Mouse (Mus musculus): ENCODE data around the gene Mtx1.
"Not testable (repeated sequence)": the region's sequence is repeated elsewhere in the genome, so short reads cannot be mapped to it uniquely, and the experiment has no call there.

The Mtx1 gene

DNA sequence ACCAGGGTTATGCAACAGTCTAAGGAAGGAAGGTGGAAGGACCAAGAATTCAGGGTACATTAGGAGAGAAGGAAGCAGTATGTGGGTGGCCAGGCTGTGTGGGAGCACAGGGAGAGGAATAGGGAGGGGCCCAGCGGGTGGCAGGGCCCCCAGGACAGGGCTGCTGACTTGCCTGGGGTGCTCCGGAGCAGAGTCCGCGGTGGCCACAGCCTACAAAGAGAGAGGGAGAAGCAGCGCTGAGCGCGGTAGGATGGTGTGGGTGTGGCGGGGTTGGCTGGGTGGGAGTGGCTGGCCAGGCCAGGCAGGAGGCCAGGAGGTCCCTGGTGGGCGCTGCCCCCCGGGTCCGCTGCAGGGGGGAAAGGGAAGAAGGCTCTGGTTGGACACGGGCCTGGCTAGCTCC is 11.6 kb upstream of the Mtx1 start:
- DNase-seq = no peak

DNA sequence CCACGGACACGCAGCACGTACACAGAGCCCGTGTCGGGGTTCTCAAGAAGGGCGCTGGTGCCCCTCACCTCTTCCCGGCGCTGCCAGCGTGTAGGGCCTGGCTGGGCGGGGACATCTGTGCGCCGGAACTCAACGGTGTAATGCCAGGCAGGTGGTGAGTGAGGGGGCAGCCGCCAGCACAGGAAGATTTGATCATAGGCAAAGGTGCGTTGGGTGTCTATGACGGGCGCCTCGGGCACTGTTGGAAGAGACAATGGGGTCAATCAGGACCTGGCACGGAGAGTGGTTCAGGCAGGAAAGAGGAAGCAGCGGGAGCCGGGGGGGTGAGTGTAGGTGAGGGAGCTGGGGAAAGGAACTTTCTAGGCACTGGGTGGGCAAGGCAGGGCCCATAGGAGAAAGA is 10.8 kb upstream of the Mtx1 start:
- DNase-seq = no peak

DNA sequence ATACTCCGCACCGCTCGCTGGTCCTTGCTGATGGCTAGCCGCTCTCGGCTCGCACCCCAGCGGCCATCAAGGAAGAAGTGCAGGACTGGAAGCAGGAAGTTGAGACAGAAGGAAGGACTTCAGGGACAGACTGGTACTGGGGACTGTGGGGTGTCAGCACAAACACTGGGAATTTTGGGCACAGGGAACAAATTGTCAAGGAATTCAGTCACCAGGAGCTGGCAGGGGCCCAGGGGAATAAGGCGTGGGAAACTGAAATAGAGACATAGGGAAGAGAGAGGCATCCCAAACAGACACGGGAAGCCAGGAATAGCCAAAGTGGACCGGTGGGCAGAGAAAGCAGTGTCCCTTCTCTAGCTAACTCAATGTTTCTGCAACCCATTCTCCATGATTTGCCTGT is 9.6 kb upstream of the Mtx1 start:
- no peak for DNase-seq

DNA sequence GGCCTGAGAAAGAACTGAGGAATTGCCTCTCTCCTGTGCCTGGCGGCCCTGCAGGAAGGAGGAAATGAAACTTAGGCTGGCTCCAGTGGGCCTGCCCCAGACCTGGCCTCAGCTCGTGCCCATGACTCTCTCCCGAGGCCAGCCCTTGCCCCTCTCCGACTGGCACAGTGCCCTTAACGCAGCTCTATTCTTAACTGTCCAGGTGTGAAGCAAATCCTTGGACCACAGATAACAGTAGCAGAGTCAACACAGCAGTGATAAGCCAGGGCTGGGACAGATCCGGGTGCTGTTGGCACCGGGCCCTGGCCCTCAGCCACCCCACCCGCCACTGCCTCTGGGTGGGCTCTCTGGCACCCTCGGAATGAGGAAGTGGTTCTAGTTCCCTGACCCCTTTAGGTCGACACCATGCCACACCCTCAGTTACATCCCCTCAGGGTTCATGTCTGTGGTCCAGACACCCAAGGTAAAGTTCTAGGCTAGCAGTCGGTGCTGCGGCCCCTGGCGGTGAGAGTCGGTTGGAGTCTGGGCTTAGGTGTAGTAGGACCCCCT is 6.7 kb upstream of the Mtx1 start:
- DNase-seq = peak; percentile 47

DNA sequence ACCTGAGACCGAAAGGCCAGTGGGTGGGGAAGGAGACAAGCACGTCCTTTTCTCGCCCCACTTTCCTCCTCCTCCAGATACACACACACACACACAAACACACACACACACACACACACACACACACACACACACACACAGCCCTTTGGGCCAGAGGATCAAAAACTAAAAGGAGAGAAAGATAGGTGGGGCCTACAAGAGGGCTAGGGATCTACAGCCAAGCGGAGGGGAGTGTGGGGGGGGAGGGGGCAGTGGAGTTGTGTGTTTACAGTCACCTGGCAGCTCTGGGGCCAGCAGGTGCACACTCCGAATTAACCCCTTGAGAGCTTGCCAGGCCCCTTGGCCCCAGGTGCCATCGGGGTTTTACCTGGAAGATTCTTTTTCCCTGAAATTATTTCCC is 5.7 kb upstream of the Mtx1 start:
- no peak for DNase-seq

DNA sequence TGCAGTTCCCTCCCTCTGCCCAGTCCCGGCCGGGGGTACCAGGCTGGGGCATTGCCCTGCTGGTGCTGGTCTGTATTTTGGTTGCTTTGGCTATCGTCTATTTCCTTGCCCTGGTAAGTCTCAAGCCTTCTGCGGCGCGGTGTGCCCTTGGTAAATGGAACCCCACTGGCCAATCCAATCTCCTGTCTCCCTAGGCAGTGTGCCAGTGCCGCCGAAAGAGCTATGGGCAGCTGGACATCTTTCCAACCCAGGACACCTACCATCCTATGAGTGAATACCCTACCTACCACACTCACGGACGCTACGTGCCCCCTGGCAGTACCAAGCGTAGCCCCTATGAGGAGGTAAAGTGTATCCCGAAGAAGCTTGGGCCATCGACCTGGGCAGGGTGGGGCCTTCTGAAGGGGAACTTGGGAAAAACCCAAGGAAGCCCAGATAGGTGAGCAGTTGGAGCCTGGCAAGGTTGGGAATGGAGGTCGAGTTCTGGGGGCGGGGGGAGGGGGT is 4.9 kb upstream of the Mtx1 start:
- no peak for DNase-seq

DNA sequence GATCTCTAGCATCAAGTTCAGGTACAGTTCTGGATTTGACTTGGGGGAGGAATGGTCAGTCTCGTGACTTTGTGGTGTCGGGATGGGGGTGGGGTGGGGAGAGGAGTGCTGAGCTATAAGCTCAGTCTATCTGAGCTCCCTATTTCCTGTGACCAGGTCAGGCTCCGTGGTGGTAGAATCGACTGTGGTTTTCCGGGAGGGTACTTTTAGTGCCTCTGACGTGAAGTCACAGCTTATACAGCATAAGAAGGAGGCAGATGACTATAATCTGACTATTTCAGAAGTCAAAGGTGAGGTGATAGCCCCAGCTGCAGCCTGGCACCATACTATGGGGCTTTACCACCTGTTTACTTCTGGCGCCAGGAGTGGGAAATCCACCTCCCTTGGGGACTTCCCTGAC is 4.5 kb upstream of the Mtx1 start:
- DNase-seq = no peak

DNA sequence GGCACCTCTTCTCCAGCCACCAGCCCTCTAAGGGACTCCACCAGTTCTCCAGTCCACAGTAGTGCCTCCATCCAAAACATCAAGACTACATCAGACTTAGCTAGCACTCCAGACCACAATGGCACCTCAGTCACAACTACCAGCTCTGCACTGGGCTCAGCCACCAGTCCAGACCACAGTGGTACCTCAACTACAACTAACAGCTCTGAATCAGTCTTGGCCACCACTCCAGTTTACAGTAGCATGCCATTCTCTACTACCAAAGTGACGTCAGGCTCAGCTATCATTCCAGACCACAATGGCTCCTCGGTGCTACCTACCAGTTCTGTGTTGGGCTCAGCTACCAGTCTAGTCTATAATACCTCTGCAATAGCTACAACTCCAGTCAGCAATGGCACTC is 3.7 kb upstream of the Mtx1 start:
- no peak for DNase-seq

DNA sequence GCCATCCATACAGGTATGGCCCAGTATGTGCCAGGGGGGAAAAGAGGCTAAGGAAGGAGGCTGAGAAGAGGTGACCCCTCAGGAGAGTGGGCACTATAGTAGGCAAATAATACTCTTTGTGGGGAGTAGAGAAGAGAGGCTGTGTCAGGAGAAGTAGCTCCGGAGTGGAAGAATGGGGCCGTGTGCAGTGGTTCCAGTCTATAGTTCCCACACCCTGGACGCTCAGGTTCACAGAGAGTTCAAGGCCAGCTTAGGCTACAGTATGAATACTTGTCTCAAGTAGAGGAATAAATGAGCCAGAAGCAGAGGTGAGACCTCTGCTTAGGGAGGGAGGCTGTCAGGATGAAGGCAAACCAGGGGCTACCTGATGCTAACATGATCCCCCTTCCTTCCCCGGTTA is 2.4 kb upstream of the Mtx1 start:
- no peak for DNase-seq

DNA sequence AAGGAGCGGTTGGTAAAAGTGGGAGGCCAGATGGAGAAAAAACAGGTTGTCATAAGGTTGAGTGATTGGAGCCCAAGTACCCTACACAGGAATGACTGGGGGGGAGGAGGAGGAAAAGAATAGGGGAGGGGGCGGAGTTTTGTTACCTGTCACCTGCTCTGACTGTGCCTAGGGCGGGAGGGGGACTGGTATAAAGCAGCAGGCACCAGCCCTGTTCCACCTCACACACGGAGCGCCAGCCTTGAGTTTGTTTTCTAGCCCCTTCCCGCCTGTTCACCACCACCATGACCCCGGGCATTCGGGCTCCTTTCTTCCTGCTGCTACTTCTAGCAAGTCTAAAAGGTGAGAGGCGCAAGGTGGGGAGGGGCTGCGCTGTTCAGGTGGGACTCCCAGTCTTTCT is 1.9 kb upstream of the Mtx1 start, which contains the start of gene Muc1:
Muc1 (plus strand) TSS at position 222 of the 400 bp plus-strand sequence.
- DNase-seq = peak; percentile 66

DNA sequence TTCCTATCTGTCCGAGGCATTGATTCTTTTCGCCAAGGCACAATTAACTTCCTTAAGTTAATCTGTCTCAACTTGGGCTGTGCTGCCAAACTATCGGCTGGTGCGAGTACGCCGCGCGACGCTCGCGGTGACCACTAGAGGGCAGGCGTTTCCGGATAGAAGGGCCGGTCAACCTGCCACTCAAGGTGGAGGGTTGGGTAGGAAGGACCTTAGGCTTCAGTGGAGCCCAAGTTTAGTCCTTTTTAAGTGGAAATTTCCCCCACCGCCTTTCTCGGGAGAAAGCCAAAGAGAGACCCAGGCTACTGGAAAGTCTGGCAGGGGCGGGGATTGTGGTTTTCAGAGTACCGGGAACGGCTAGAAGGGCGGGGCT is 1.3 kb upstream of the Mtx1 start:
- DNase-seq = peak; percentile 94

DNA sequence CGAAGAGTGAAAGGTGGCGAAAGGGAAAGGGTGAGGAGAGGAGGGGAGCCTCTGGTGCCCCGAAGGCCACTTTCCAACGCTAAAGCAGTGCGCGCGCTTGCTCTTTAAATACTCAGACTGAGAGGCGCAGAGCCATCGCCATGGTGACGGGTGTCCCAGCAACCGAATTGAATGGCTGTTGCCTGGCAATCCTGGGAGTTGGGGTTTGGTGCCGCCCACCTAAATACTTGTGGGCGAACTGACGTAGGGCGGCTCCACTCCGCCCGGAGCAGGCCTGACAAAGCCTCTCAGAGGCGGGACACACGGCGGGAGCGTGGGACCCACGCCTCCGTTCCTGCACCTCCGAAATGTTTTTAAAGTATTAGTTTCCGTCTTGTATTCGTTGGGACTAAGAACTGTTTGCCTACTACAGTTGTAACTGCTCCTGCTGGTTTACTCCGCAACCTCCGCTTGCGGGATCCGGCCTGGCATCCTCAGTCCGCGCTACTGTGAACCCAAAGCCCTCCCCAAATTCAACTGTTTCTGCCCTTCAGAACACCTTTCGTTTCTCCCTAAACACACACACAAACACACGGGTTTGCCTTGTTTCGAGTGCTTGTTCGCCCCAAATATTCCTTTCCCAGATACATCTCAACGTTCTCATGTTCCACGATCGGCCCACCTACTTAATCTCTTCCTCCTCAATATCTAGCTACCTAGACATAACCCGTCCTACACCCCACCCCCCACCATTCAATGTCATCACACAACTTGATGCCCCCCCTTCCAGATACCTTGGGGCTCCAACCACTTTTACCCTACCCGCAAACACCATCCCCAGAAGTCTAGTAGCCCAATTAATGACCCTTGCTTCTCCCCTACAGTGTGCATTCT is 655 bp upstream of the Mtx1 start:
- DNase-seq = peak; percentile 92

DNA sequence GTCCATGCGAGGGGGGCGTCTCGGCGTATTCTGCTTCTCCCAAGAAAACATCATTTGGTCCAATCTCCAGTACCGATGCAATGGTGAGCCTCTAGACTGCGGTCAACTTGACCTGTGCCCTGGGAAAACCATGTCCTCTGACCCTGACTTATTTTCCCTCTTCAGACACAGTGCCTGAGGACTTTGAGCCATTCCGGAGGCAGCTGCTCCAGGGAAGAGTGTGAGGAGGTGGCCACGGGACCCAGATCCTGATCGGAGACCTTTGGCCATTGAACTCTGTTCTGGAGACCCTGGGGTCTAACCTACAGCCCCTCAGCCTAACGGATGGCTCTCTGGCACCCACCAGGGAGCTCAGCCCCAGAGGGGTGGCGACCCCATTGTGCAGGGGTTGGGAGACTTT is 527 bp downstream of the Mtx1 start:
- DNase-seq = no peak

DNA sequence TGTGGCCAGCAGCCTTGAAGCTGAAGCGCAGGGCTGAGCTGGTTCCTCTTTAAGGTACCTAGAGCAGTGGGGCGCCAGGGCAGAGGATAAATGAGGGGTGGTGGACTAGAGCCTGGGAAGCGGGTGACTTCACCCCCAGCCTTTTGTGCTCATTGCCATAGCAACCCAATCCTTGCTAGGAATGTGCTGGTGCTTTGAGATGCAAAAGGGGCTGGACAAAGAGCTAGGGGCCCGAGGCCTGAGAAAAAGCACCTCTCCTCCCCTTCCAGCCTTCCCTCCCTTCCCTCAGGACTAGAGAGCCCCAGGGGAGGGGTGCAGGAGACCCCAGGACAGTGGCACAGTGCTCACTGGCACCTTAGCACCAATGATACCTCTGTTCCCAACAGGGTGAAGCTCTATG is 970 bp downstream of the Mtx1 start:
- no peak for DNase-seq

DNA sequence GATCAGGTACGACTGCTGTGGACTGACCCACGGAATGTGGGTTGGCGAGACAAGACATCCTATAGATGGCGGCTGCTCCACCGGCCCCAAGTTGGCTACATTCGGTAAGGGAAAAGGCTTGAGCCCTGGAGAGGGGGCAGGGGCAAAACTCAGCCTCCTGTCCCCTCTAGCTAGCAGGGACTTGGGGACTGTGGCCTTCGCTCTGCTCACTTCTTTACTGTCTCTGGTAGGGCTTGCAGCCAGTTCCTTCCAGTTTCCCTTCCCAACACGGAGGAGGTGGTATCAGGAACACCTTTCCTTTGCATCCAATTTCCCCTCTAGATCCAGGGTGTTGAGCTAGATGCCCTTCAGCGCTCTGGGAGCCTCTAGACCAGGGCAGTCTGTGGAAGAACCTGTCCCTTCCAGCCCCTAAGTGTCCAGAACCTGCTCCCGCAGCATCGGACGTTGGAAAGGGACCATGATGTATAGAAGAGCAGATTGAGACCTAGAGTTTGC is 1.5 kb downstream of the Mtx1 start:
- DNase-seq = no peak

DNA sequence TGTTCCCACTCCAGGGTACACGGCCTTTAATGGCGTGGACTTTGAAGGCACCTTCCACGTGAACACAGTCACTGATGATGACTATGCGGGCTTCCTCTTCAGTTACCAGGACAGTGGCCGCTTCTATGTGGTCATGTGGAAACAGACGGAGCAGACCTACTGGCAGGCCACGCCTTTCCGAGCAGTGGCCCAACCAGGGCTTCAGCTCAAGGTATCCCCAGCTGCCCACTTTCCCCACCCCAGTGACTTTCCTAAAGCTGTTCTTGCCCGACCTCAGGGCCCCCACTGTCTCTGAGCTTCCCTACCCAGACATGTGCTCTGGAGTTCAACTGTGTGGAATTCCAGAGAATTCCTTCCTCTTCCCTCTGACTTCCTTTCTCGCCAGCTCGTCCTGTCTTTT is 2.1 kb downstream of the Mtx1 start:
- no peak for DNase-seq

DNA sequence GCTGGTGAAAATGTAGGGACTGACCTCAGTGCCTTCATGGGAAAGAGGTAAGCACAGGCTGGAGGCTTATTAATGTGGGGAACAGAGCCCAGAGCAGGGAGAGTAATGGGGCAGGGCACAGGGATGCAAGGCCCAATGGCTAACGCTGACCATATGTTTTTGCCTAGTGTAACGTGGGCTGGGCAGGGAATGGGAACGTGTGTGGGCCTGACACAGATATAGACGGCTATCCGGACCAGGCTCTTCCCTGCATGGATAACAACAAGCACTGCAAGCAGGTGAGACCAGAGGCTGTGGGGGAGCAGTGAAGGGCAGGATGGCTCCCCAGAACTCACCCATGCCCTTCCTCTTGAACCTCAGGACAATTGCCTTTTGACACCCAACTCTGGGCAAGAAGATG is 5.7 kb downstream of the Mtx1 start:
- DNase-seq = no peak

DNA sequence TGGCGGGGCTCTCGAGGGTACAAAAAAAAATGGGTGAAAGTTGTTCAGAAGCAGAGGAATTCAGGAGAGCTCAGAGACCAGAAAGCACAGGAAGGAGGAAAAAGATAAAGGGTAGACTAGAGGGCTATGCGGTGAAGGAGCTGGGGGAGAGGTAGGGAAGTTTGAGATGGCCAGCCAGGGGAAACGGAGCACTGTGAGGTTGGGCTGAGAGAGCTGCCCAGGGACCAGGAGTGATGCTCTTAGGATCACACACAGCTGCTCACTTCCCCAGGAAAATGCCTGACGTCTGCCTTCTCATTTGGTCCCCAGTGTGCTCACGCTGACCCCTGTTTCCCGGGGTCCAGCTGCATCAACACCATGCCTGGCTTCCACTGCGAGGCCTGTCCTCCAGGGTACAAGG is 7.3 kb downstream of the Mtx1 start:
- DNase-seq = peak; percentile 4

DNA sequence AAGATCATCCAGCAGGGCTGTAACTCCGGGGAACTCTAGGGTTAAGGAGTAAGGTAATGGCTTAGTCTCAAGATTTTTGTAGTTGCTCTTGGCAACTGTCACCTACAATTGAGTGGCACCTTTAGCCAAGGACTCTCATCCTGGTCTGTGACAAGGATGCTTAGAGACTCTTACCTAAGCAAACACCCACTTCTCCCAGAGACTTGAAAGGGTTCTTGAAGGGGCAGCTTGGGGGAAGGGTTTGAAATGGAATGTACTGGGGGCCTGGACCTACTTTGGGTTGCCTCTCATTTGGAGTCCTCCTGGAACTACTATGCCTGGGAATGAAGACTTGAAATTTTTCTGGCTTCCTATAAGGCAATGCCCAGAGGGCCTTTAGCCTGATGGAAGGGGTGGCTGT is 8.6 kb downstream of the Mtx1 start:
- DNase-seq = no peak

DNA sequence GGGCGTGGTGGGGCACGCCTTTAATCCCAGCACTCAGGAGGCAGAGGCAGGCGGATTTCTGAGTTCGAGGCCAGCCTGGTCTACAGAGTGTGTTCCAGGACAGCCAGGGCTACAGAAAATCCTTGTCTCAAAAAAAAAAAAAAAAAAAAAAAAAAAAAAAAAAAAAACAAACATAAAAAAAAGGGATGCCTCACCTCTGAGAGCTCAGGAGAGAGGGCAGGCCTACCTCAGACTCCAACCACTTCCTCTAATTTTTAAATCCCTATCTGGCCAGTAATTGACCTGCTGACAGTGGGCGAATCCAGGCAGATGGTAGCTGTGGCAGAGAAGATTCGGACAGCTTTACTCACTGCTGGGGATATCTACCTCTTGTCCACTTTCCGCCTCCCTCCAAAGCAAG is 10.5 kb downstream of the Mtx1 start:
- DNase-seq = not testable (repeated sequence)

DNA sequence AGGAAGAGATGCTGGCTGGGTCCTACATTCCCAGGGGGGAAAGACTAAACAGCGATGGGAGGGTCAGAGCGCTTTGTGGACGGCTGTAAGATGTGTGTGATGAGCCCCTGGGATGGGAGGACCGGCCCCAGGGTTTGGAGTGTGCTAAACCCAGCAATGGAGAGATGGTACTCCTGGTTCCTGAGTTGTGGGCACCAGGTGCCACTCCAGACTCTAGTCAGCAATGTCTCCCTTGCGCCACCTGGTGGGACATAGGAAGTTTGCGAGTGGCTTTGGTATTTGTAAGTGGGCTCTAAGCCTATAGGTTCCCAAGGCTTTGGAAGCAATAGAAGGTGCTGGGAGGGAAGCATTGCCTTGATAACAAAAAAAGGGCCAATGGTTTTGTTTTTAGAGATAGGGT is 11.0 kb downstream of the Mtx1 start:
- DNase-seq = peak; percentile 92

DNA sequence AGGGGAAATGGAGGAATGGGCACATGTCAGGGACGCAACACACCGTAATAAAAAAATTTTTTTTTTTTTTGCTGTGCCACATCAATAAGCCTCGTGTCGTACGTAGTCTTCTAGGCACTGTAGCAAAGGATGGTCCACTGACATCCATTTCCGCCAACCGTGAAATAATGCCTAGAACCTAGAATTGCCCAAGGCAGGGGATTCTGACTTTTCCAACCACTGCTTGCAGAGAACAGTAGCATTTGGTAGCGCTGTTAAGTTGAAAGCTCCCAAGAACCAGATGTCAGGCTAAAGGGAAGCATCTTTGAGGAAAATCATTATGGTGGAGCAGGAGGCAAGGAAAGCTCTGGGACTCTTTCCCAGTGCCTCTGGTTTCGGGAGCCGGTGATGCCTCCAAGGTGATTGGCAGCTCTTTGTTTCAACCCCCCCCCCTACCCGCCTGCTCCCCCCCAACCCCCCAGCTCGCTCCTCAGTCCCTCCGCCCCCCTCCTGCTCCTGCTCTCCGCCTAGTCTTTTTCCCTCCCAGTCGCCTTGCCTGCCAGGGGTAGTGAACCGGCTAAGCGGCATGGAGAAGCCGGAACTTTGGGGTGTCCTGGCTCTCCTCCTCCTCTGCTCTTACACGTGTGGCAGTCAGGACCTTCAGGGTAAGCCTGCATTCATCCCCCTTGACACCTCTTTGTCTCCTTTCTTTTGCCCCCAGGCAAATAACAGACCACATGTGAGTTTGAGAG is 12.0 kb downstream of the Mtx1 start, which contains the start of gene Thbs3:
Thbs3 (plus strand) TSS at position 500 of the 731 bp plus-strand sequence.
- peak; percentile 58 for DNase-seq

DNA sequence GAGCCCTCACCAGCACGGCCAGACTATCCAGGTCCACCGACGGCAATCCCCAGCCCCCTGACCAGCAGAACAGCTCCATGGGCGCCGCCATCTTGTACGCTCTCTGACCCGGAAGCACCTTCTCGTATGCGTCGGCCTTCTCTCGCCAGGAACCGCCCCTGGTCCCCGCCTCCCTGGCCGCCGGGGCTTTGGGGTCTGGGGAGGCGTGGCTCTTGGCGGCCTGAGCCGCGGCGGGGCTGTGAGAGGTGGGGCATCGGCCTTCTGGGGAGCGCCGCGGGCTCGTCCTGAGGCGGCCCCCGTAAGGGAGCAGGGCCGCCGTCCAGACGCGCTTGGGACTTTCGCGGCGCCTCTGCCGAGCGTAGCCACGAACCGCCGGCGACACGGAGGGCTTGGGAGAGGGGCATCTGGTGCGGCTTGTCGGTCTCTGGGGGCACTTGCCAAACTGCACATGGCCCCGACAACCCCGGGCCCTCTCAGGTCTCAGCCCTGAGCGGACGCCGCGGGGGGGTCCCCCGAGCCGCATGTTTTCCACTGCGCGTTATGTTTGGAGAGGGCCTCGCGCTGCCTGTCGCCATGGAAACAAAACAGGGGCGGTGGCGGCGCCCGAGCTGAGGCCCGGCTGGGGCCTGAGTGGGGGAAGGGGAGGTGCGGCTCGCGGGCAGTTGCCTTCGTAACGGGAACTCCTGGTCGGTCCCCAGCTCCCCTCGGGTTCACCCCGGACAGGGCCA is 12.9 kb downstream of the Mtx1 start:
- DNase-seq = peak; percentile 96
